Mouse (Mus musculus): Measurements from ENCODE around the gene Hivep1. TPM values are rescaled to one million over a fixed set of nuclear protein-coding genes. Genes with fewer than 3 reads are reported as not detected.

The Hivep1 gene
- total RNA-seq, 2 experiments from 2014 or later, result 54.3 to 72.7 TPM

GRCm38 (mm10) chr13:42170802-42171201 lies 119.0 kb downstream of the Hivep1 start:
- intact Hi-C loops (cut with DNase I), result no loop called here
- DNase-seq (ENCODE audit: low spot score in 2 of 2), result no peak

GRCm38 (mm10) chr13:42174827-42175420 lies 123.1 kb downstream of the Hivep1 start:
- peak; percentile 41 to 58 for DNase-seq (ENCODE audit: low spot score in 2 of 2)
- intact Hi-C loops (cut with DNase I), result loop anchor here (2.0 to 5.0 kb wide), 3 partner anchors 72 to 412 kb away; partner anchors contain the start of gene Edn1

GRCm38 (mm10) chr13:42182635-42183034 lies 130.8 kb downstream of the Hivep1 start:
- intact Hi-C loops (cut with DNase I), result no loop called here
- DNase-seq (ENCODE audit: low spot score in 2 of 2), result no peak

- intact Hi-C loops (cut with DNase I), result no loop called here
- no peak for DNase-seq (ENCODE audit: low spot score in 2 of 2)
These were observed 132.3 kb downstream of the Hivep1 start for GRCm38 (mm10) chr13:42184131-42184530.

- intact Hi-C loops (cut with DNase I), result no loop called here
- DNase-seq (ENCODE audit: low spot score in 2 of 2), result no peak
These were observed 141.2 kb downstream of the Hivep1 start for GRCm38 (mm10) chr13:42193016-42193415.

GRCm38 (mm10) chr13:42195671-42196070 lies 143.8 kb downstream of the Hivep1 start:
- intact Hi-C loops (cut with DNase I), result no loop called here
- DNase-seq (ENCODE audit: low spot score in 2 of 2), result no peak

- intact Hi-C loops (cut with DNase I), result no loop called here
These were observed 145.8 kb downstream of the Hivep1 start for GRCm38 (mm10) chr13:42197656-42198055.

GRCm38 (mm10) chr13:42213556-42213955 lies 161.7 kb downstream of the Hivep1 start:
- intact Hi-C loops (cut with DNase I), result no loop called here
- DNase-seq (ENCODE audit: low spot score in 2 of 2), result no peak

More at GRCm38 (mm10) chr13:42197656-42198055, 145.8 kb downstream of the Hivep1 start:
- DNase-seq (ENCODE audit: low spot score in 2 of 2), result no peak

- no peak for DNase-seq (ENCODE audit: low spot score in 2 of 2)
- intact Hi-C loops (cut with DNase I), result no loop called here
These were observed 170.6 kb downstream of the Hivep1 start for GRCm38 (mm10) chr13:42222401-42222800.

GRCm38 (mm10) chr13:42228849-42229248 lies 177.0 kb downstream of the Hivep1 start:
- intact Hi-C loops (cut with DNase I), result no loop called here
- DNase-seq (ENCODE audit: low spot score in 2 of 2), result no peak

- intact Hi-C loops (cut with DNase I), result no loop called here
- no peak for DNase-seq (ENCODE audit: low spot score in 2 of 2)
These were observed 182.1 kb downstream of the Hivep1 start for GRCm38 (mm10) chr13:42233741-42234419.

GRCm38 (mm10) chr13:42238520-42238919 lies 186.7 kb downstream of the Hivep1 start:
- DNase-seq (ENCODE audit: low spot score in 2 of 2), result no peak
- intact Hi-C loops (cut with DNase I), result no loop called here

GRCm38 (mm10) chr13:42242131-42242530 lies 190.3 kb downstream of the Hivep1 start:
- intact Hi-C loops (cut with DNase I), result loop anchor here (5.0 kb wide), 1 partner anchor 345 kb away; no protein-coding TSS in a partner anchor
- DNase-seq (ENCODE audit: low spot score in 2 of 2), result no peak

Other genes starting within 250 kb of the Hivep1 start
- under 1 TPM; 0.50 to 0.94 TPM for gene Adtrp, start 204.3 kb upstream of the Hivep1 start, total RNA-seq (2021)
- 1 to 10 TPM; 2.6 to 2.7 TPM for gene Edn1, start 249.5 kb downstream of the Hivep1 start, total RNA-seq (2021)

Data from left cerebral cortex, postnatal 25 days (tissue).